Mouse (Mus musculus) forebrain, postnatal 0 days (tissue): ENCODE results near the gene Ubtf. TPM values are rescaled to one million over a fixed set of nuclear protein-coding genes. Genes with fewer than 3 reads are reported as not detected.
A peak's percentile ranks its signal among the peaks of the same experiment; 100 is the strongest.

Experiments
- ATAC-seq: fragments of 200-750 bp; cut with Nextera tagmentation; 2 replicates; pipeline ENCODE4 v1.8.0; 2017; ENCODE audit warnings: mild to moderate bottlenecking, moderate library complexity
- DNase-seq: peaks from one replicate; pipeline ENCODE4 v3.0.0-alpha.2; 2015
- H3K27ac ChIP-seq: fragments of 300-500 bp; sonication (generic); 2 replicates; pipeline ENCODE4 v1.5.1; 2014; ENCODE audit warnings: low read depth, mild to moderate bottlenecking, antibody characterized with exemption, low read length, moderate library complexity, mixed read lengths
- H3K27me3 ChIP-seq: fragments of 300-500 bp; sonication (generic); 2 replicates; pipeline ENCODE4 v1.6.1; 2014; ENCODE audit warnings: mild to moderate bottlenecking, low read length, mixed read lengths; ENCODE audit not compliant: insufficient read depth
- H3K36me3 ChIP-seq: fragments of 300-500 bp; sonication (generic); 2 replicates; pipeline ENCODE4 v1.6.1; 2014; ENCODE audit warnings: mild to moderate bottlenecking, moderate library complexity; ENCODE audit not compliant: insufficient read depth
- H3K4me1 ChIP-seq: fragments of 300-500 bp; sonication (generic); 2 replicates; pipeline ENCODE4 v1.6.1; 2014; ENCODE audit warnings: antibody characterized with exemption; ENCODE audit not compliant: insufficient read depth
- H3K4me2 ChIP-seq: fragments of 300-500 bp; sonication (generic); 2 replicates; pipeline ENCODE4 v1.6.1; 2014; ENCODE audit warnings: low read depth, mild to moderate bottlenecking, moderate library complexity
- H3K4me3 ChIP-seq: fragments of 300-500 bp; sonication (generic); 2 replicates; pipeline ENCODE4 v1.5.1; 2014; ENCODE audit warnings: low read depth, low read length, mixed read lengths
- H3K9ac ChIP-seq: fragments of 300-500 bp; sonication (generic); 2 replicates; pipeline ENCODE4 v1.6.1; 2014; ENCODE audit warnings: mild to moderate bottlenecking
- H3K9me3 ChIP-seq: fragments of 300-500 bp; sonication (generic); 2 replicates; pipeline ENCODE4 v1.6.1; 2016; ENCODE audit warnings: low read length
- CTCF ChIP-seq: sonication (generic); IDR thresholded peaks from 2 replicates; pipeline ENCODE4 v1.5.1; 2016; ENCODE audit warnings: antibody characterized with exemption, control low read depth, low read depth
- WGBS: fragments of 180-500 bp; shearing (Covaris S2); extraction: QIAGEN DNeasy Blood & Tissue Kit; methylation state at CpG from one replicate; pipeline ENCODE4 v1.1.7; 2014; 5-methylcytosine and 5-hydroxymethylcytosine counted together
- polyA plus RNA-seq: library from polyadenylated mRNA; unstranded; fragments of >200 nt; fragmentation: Nextera tagmentation; extraction: Ambion mirVana; gene quantifications from 2 replicates; pipeline ENCODE4 v1.2.1, GENCODE M21; 2015
- total RNA-seq: library from RNA; depleted of rRNA; stranded (reverse); fragments of >200 nt; gene quantifications from 2 replicates; pipeline ENCODE4 v1.2.3, GENCODE M21; 2014

Gene Ubtf
- total and polyA plus RNA-seq, 2 experiments from 2014 or later, result 78.7 to 94.3 TPM

DNA sequence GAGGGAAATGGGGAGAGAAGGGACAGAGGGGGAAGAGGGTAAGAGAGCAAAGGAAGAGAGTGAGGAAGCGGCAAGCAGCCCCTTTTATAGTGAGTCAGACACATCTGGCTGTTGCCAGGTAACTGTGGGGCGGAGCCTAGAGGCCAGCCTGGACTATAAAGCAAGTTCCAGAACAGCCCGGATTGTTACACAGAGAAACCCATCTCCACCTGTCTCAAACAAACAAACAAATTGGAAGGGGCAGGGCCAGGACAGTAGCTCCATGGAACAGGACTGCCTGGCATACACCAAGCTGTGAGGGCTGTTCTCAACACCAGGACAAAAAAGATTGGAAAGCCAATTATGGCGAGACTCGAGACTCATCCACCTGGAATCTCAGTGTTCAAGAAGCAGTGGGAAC is 27.4 kb upstream of the Ubtf start:
- Histone ChIP-seq H3K27me3 (no peaks in the 10 kb centered on the region), H3K4me1 (no peaks in the 10 kb centered on the region), H3K9ac (no peak overlapping the region), H3K4me2 (no peak overlapping the region), H3K27ac (no peak overlapping the region), H3K36me3 (no peaks in the 10 kb centered on the region), H3K9me3 (no peaks in the 10 kb centered on the region), H3K4me3 (no peak overlapping the region)
- 65% methylated on average over 5 of the region's 5 CpGs for WGBS
- ATAC-seq (no peak), DNase-seq (no peak)
- no peak for TF ChIP-seq CTCF

- ATAC-seq (no peak), DNase-seq (no peak)
- Histone ChIP-seq H3K27ac (no peak overlapping the region), H3K9ac (no peak overlapping the region), H3K4me1 (no peaks in the 10 kb centered on the region), H3K4me2 (no peak overlapping the region), H3K27me3 (no peaks in the 10 kb centered on the region), H3K36me3 (no peaks in the 10 kb centered on the region), H3K4me3 (no peak overlapping the region), H3K9me3 (no peaks in the 10 kb centered on the region)
- 87% methylated on average over 3 of the region's 3 CpGs for WGBS
- TF ChIP-seq CTCF, result no peak
These were observed 24.9 kb upstream of the Ubtf start for GRCm38 (mm10) chr11:102344458-102344857.

DNA sequence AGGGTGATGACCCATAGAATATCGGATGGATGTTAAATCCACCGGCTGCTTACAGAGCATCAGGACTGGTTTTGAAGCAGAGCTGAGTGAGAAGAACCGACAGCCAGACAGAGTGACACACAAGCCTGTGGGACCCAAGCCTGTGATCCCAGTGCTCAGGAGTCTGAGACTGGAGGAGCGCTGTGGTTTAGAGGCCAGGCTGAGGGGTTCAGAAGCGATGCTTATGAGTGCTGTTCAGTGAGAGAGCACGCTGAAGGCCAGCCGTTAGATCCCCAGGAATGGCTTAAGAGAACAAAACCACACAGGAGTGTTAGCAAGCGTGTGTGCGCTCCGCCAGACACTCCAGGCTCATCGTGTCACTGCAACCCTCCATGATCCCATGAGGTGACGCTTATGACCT is 23.2 kb upstream of the Ubtf start:
- Histone ChIP-seq H3K4me3 (no peak overlapping the region), H3K27me3 (no peaks in the 10 kb centered on the region), H3K4me2 (no peak overlapping the region), H3K36me3 (no peaks in the 10 kb centered on the region), H3K9ac (no peak overlapping the region), H3K27ac (no peak overlapping the region), H3K9me3 (no peaks in the 10 kb centered on the region), H3K4me1 (no peaks in the 10 kb centered on the region)
- DNase-seq (no peak), ATAC-seq (no peak)
- WGBS, result 55% methylated on average over 12 of the region's 12 CpGs
- no peak for TF ChIP-seq CTCF

DNA sequence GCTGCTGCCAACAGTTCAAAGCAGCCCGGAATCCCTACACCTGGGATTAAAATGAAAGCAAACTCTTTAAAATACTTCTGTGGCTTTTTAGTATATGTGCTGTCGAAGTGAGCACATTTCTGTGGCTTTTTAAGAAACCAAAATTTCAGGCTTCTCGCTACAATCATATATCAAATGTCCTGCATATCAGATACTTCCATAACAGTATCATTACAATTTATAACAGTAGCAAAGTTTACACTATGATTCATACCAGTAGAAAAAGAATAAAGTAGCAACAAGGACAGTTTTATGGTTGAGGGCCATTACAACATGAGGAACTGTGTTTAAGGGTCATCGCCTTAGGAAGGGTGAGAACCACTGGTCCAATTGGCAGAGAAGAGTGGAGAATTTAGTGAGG is 21.6 kb upstream of the Ubtf start:
- no peak for TF ChIP-seq CTCF
- no peaks in the 10 kb centered on the region for H3K36me3 ChIP-seq
- WGBS, result 90% methylated on average over 4 of the region's 4 CpGs
- H3K9ac ChIP-seq, result no peak overlapping the region
- no peak overlapping the region for H3K4me3 ChIP-seq
- DNase-seq (no peak), ATAC-seq (no peak)
- H3K27ac ChIP-seq, result no peak overlapping the region
- no peaks in the 10 kb centered on the region for H3K9me3 ChIP-seq
- no peaks in the 10 kb centered on the region for H3K27me3 ChIP-seq
- H3K4me2 ChIP-seq, result no peak overlapping the region
- H3K4me1 ChIP-seq, result no peaks in the 10 kb centered on the region

GRCm38 (mm10) chr11:102339624-102340023 is 20.1 kb upstream of the Ubtf start:
- DNase-seq, result no peak
- 58% methylated on average over 4 of the region's 4 CpGs for WGBS
- H3K9ac ChIP-seq, result no peak overlapping the region
- 0 out of 2 replicates have a peak, but pooled peaks cover 3% of the 10 kb centered on the region for H3K4me1 ChIP-seq
- H3K27ac ChIP-seq, result no peak overlapping the region
- 0 out of 2 replicates have a peak, but pooled peaks have one; percentile 18 for TF ChIP-seq CTCF
- H3K27me3 ChIP-seq, result no peaks in the 10 kb centered on the region
- no peak overlapping the region for H3K4me2 ChIP-seq
- H3K4me3 ChIP-seq, result no peak overlapping the region
- H3K9me3 ChIP-seq, result no peaks in the 10 kb centered on the region
- H3K36me3 ChIP-seq, result no peaks in the 10 kb centered on the region
- no peak for ATAC-seq

- Histone ChIP-seq H3K36me3 (no peaks in the 10 kb centered on the region), H3K4me2 (no peak overlapping the region), H3K27ac (no peak overlapping the region), H3K9ac (no peak overlapping the region), H3K4me3 (no peak overlapping the region), H3K4me1 (0 out of 2 replicates have a peak, but pooled peaks cover 3% of the 10 kb centered on the region), H3K9me3 (no peaks in the 10 kb centered on the region), H3K27me3 (no peaks in the 10 kb centered on the region)
- WGBS, result 59% methylated on average over 11 of the region's 11 CpGs
- TF ChIP-seq CTCF, result no peak
- no peak for DNase-seq
- ATAC-seq, result no peak
These were observed 19.7 kb upstream of the Ubtf start for GRCm38 (mm10) chr11:102339195-102339594.

GRCm38 (mm10) chr11:102338561-102338960 is 19.0 kb upstream of the Ubtf start:
- ATAC-seq, result no peak
- WGBS, result 27% methylated on average over 3 of the region's 3 CpGs
- no peaks in the 10 kb centered on the region for H3K27me3 ChIP-seq
- no peak overlapping the region for H3K4me2 ChIP-seq
- H3K4me3 ChIP-seq, result no peak overlapping the region
- no peak for TF ChIP-seq CTCF
- DNase-seq, result peak; percentile 53
- H3K9me3 ChIP-seq, result no peaks in the 10 kb centered on the region
- H3K4me1 ChIP-seq, result 0 out of 2 replicates have a peak, but pooled peaks cover 3% of the 10 kb centered on the region
- H3K36me3 ChIP-seq, result no peaks in the 10 kb centered on the region
- H3K27ac ChIP-seq, result no peak overlapping the region
- no peak overlapping the region for H3K9ac ChIP-seq
